In genomic region chr1:59485803-59486202, GRCm38 (mm10) we compare ENCODE assay signal across 9 mouse cellular contexts. TPM values are rescaled to one million over a fixed set of nuclear protein-coding genes. Genes with fewer than 3 reads are reported as not detected.
DNase-seq lines count a peak whose midpoint lies in the region; ATAC-seq and TF ChIP-seq lines count a peak whose summit lies in the region.
"Had no signal": no experiment of that assay in that cellular context is flagged by ENCODE, and none has a peak within 500 bp of the region (broad histone marks: within the 10 kb centered on the region; RNA-seq: fewer than 3 reads in every experiment).

No protein-coding gene starts in this region.

- H3K9me3 ChIP-seq in lung, postnatal 0 days (ENCODE audit: low read length) = no peaks in the 10 kb centered on the region
- H3K9me3 ChIP-seq in forebrain, embryonic 16.5 days (ENCODE audit: control insufficient read depth, low read length) = no peaks in the 10 kb centered on the region
- H3K9me3 ChIP-seq in liver, embryonic 13.5 days (replicated peaks) = no peaks in the 10 kb centered on the region
- no peaks in the 10 kb centered on the region for H3K9me3 ChIP-seq in stomach, postnatal 0 days (ENCODE audit: control insufficient read depth, low read length)

- H3K27me3 ChIP-seq in lung, postnatal 0 days (replicated peaks; ENCODE audit: insufficient read depth, low read length) = 0 out of 2 replicates have a peak, but pooled peaks cover 4% of the 10 kb centered on the region
- peaks cover 2% of the 10 kb centered on the region for H3K27me3 ChIP-seq in forebrain, embryonic 16.5 days (replicated peaks; ENCODE audit: control insufficient read depth, insufficient read depth, low read length)
- H3K27me3 ChIP-seq in liver, embryonic 13.5 days = peaks cover 26% of the 10 kb centered on the region
- H3K27me3 ChIP-seq in stomach, postnatal 0 days (ENCODE audit: control insufficient read depth, insufficient read depth, low read length) = no peaks in the 10 kb centered on the region

- DNase-seq in lung, postnatal 0 days (ENCODE audit: low spot score) = no peak
- DNase-seq in lung, adult 18-20 months = no peak
- no peak for DNase-seq in liver, embryonic 13.5 days
- no peak for DNase-seq in stomach, postnatal 0 days (ENCODE audit: low spot score)
- DNase-seq in B cell, adult 2 months = no peak
- no peak for DNase-seq in retina, postnatal 1 day
- no peak for DNase-seq in ovary, postnatal 10 days (ENCODE audit: low spot score)
- DNase-seq: kidney, postnatal 10 days had no signal

- H3K36me3 ChIP-seq in lung, postnatal 0 days (ENCODE audit: insufficient read depth, low read length) = no peaks in the 10 kb centered on the region
- no peaks in the 10 kb centered on the region for H3K36me3 ChIP-seq in forebrain, embryonic 16.5 days (ENCODE audit: control insufficient read depth, insufficient read depth)
- H3K36me3 ChIP-seq in liver, embryonic 13.5 days = peaks cover 6% of the 10 kb centered on the region; the same call in 1 of the 2 replicates
- H3K36me3 ChIP-seq in stomach, postnatal 0 days (ENCODE audit: control insufficient read depth, insufficient read depth, low read length) = no peaks in the 10 kb centered on the region

- WGBS in lung, postnatal 0 days = 31% methylated on average over 4 of the region's 4 CpGs
- WGBS in forebrain, embryonic 16.5 days = 31% methylated on average over 4 of the region's 4 CpGs
- WGBS in liver, embryonic 13.5 days (ENCODE audit: insufficient replicate concordance) = 63% methylated on average over 4 of the region's 4 CpGs
- WGBS in stomach, postnatal 0 days = 46% methylated on average over 4 of the region's 4 CpGs

- peak overlapping the region; percentile 70; the same call in 1 of the 2 replicates for H3K27ac ChIP-seq in lung, postnatal 0 days (ENCODE audit: low read length)
- H3K27ac ChIP-seq in forebrain, embryonic 16.5 days (ENCODE audit: low read length) = no peak overlapping the region
- H3K27ac ChIP-seq in liver, embryonic 13.5 days = no peak overlapping the region
- no peak overlapping the region; the same call in 1 of the 2 replicates for H3K27ac ChIP-seq in stomach, postnatal 0 days (replicated peaks)

- TF ChIP-seq CTCF in lung, postnatal 0 days (IDR thresholded peaks at IDR 0.05) = no peak
- no peak for TF ChIP-seq CTCF in stomach, postnatal 0 days (IDR thresholded peaks at IDR 0.05; ENCODE audit: low read depth)

- H3K9ac ChIP-seq in lung, postnatal 0 days (replicated peaks; ENCODE audit: low read depth) = no peak overlapping the region
- peak overlapping the region; percentile 9; the same call in 1 of the 2 replicates for H3K9ac ChIP-seq in forebrain, embryonic 16.5 days (replicated peaks; ENCODE audit: low read depth, low read length)
- peak overlapping the region; percentile 78; the same call in 1 of the 2 replicates for H3K9ac ChIP-seq in liver, embryonic 13.5 days
- peak overlapping the region; percentile 63 for H3K9ac ChIP-seq in stomach, postnatal 0 days (ENCODE audit: low read length)

- H3K4me1 ChIP-seq in lung, postnatal 0 days (ENCODE audit: insufficient read depth, low read depth, low read length) = peaks cover 23% of the 10 kb centered on the region; the same call in 1 of the 2 replicates
- H3K4me1 ChIP-seq in forebrain, embryonic 16.5 days (replicated peaks; ENCODE audit: control insufficient read depth, insufficient read depth, low read length) = peaks cover 61% of the 10 kb centered on the region
- H3K4me1 ChIP-seq in liver, embryonic 13.5 days (replicated peaks) = peaks cover 81% of the 10 kb centered on the region
- H3K4me1 ChIP-seq in stomach, postnatal 0 days (replicated peaks; ENCODE audit: control insufficient read depth, insufficient read depth) = peaks cover 9% of the 10 kb centered on the region

- TF ChIP-seq EP300 in lung, postnatal 0 days (IDR thresholded peaks at IDR 0.05) = no peak
- TF ChIP-seq EP300 in stomach, postnatal 0 days (optimal IDR thresholded peaks at IDR 0.05) = no peak

- H3K4me3 ChIP-seq in lung, postnatal 0 days (ENCODE audit: low read depth, low read length) = peak overlapping the region; percentile 71
- H3K4me3 ChIP-seq in forebrain, embryonic 16.5 days (replicated peaks; ENCODE audit: low read length) = peak overlapping the region; percentile 63
- H3K4me3 ChIP-seq in liver, embryonic 13.5 days (replicated peaks) = peak overlapping the region; percentile 71; the same call in 1 of the 2 replicates
- peak overlapping the region; percentile 79 for H3K4me3 ChIP-seq in stomach, postnatal 0 days (ENCODE audit: low read depth, low read length)

- peak overlapping the region; percentile 94 for H3K4me2 ChIP-seq in lung, postnatal 0 days (replicated peaks; ENCODE audit: low read depth, low read length)
- peak overlapping the region; percentile 83 for H3K4me2 ChIP-seq in forebrain, embryonic 16.5 days (ENCODE audit: low read length)
- peak overlapping the region; percentile 98 for H3K4me2 ChIP-seq in liver, embryonic 13.5 days
- peak overlapping the region; percentile 95 for H3K4me2 ChIP-seq in stomach, postnatal 0 days (replicated peaks; ENCODE audit: low read depth)

- ATAC-seq in lung, postnatal 0 days = no peak
- no peak for ATAC-seq in forebrain, embryonic 16.5 days
- no peak for ATAC-seq in liver, embryonic 13.5 days (ENCODE audit: low read depth)
- no peak for ATAC-seq in stomach, postnatal 0 days (ENCODE audit: low FRiP score, low TSS enrichment)

RNA-seq across cellular contexts. Expression of gene Fzd7, which starts 3.6 kb away (rescaled TPM):
- polyA plus RNA-seq in lung, postnatal 0 days (2015; fragmentation: Nextera tagmentation; extraction: Ambion mirVana) = 7.1 and 9.6 TPM in 2 replicates
- 2.7 and 3.4 TPM in 2 replicates for polyA plus RNA-seq in forebrain, embryonic 16.5 days (2015; fragmentation: Nextera tagmentation; extraction: Ambion mirVana)
- polyA plus RNA-seq in liver, embryonic 13.5 days (2015; fragmentation: Nextera tagmentation; extraction: Ambion mirVana) = 1.4 and 2.0 TPM in 2 replicates
- 3.9 and 4.5 TPM in 2 replicates for polyA plus RNA-seq in stomach, postnatal 0 days (2015; fragmentation: Nextera tagmentation; extraction: Ambion mirVana)

RNA-seq across cellular contexts. Expression of gene Gm973, which starts 30.3 kb away (rescaled TPM):
- 5.5 and 8.1 TPM in 2 replicates for polyA plus RNA-seq in lung, postnatal 0 days (2015; fragmentation: Nextera tagmentation; extraction: Ambion mirVana)
- polyA plus RNA-seq in forebrain, embryonic 16.5 days (2015; fragmentation: Nextera tagmentation; extraction: Ambion mirVana) = 6.2 and 6.3 TPM in 2 replicates
- polyA plus RNA-seq in liver, embryonic 13.5 days (2015; fragmentation: Nextera tagmentation; extraction: Ambion mirVana) = 0.12 and 0.44 TPM in 2 replicates
- polyA plus RNA-seq in stomach, postnatal 0 days (2015; fragmentation: Nextera tagmentation; extraction: Ambion mirVana) = 0.51 and 1.2 TPM in 2 replicates
